Mouse (Mus musculus) megakaryocyte, embryonic 14.5 days (primary cell): ENCODE data around the gene Gpr143. TPM values are rescaled to one million over a fixed set of nuclear protein-coding genes. Genes with fewer than 3 reads are reported as not detected.

ENCODE experiments used
- H3K27me3 ChIP-seq: replicated peaks from 2 replicates; pipeline ENCODE3; 2012; ENCODE audit warnings: inconsistent platforms
- H3K36me3 ChIP-seq: replicated peaks from 2 replicates; pipeline ENCODE3; 2012; ENCODE audit warnings: low read length, inconsistent platforms, mixed read lengths
- H3K4me1 ChIP-seq: 2 replicates; pipeline ENCODE4 v1.6.1; 2012; ENCODE audit warnings: inconsistent platforms
- H3K4me3 ChIP-seq: replicated peaks from 2 replicates; pipeline ENCODE3; 2012; ENCODE audit warnings: moderate library complexity, mild to moderate bottlenecking, inconsistent platforms
- H3K9me3 ChIP-seq: 2 replicates; pipeline ENCODE4 v1.6.1; 2012; ENCODE audit warnings: inconsistent platforms
- FLI1 ChIP-seq: IDR thresholded peaks from 2 replicates; pipeline ENCODE4 v1.6.1; 2012; ENCODE audit warnings: low read length, inconsistent platforms, mixed read lengths
- GATA1 ChIP-seq: IDR thresholded peaks from 3 replicates; pipeline ENCODE4 v1.6.1; 2012; ENCODE audit warnings: mixed read lengths, low read length, inconsistent platforms, borderline replicate concordance
- polyA plus RNA-seq: library from polyadenylated mRNA; stranded (reverse); fragments of >175 nt; gene quantifications from 2 replicates; pipeline ENCODE4 v1.2.3, GENCODE M21; 2012; ENCODE audit warnings: low replicate concordance; ENCODE audit not compliant: insufficient read depth

The Gpr143 gene
- polyA plus RNA-seq: not detected in 2 replicates

GRCm38 (mm10) chrX:152781720-152782403 lies at the start of gene Gpr143:
Gpr143 (plus strand) TSS chrX:152781921.
- H3K4me3 ChIP-seq: peak within 1 kb of the TSS; percentile 42
- H3K9me3 ChIP-seq: no peaks in the 10 kb centered on the region
- H3K36me3 ChIP-seq: no peaks in the 10 kb centered on the region
- no peak for TF ChIP-seq FLI1
- no peak for TF ChIP-seq GATA1
- H3K4me1 ChIP-seq: no peaks in the 10 kb centered on the region; the same call in 1 of the 2 replicates
- peaks cover 19% of the 10 kb centered on the region for H3K27me3 ChIP-seq

GRCm38 (mm10) chrX:152735283-152735682 lies 46.4 kb upstream of the Gpr143 start:
- TF ChIP-seq FLI1 (no peak), GATA1 (no peak)
- Histone ChIP-seq H3K27me3 (peaks cover 14% of the 10 kb centered on the region), H3K4me3 (no peak overlapping the region), H3K9me3 (no peaks in the 10 kb centered on the region), H3K36me3 (no peaks in the 10 kb centered on the region), H3K4me1 (no peaks in the 10 kb centered on the region)

- H3K27me3 ChIP-seq: peaks cover 16% of the 10 kb centered on the region
- H3K9me3 ChIP-seq: no peaks in the 10 kb centered on the region
- H3K4me1 ChIP-seq: no peaks in the 10 kb centered on the region
- no peak for TF ChIP-seq GATA1
- TF ChIP-seq FLI1: no peak
- H3K36me3 ChIP-seq: no peaks in the 10 kb centered on the region
- no peak overlapping the region for H3K4me3 ChIP-seq
These were observed 43.5 kb upstream of the Gpr143 start for GRCm38 (mm10) chrX:152738191-152738590.

GRCm38 (mm10) chrX:152738759-152739368 lies 42.9 kb upstream of the Gpr143 start:
- H3K36me3 ChIP-seq: no peaks in the 10 kb centered on the region
- H3K9me3 ChIP-seq: no peaks in the 10 kb centered on the region
- H3K4me3 ChIP-seq: no peak overlapping the region
- H3K4me1 ChIP-seq: no peaks in the 10 kb centered on the region
- TF ChIP-seq FLI1: no peak
- TF ChIP-seq GATA1: no peak
- peaks cover 16% of the 10 kb centered on the region for H3K27me3 ChIP-seq

DNA sequence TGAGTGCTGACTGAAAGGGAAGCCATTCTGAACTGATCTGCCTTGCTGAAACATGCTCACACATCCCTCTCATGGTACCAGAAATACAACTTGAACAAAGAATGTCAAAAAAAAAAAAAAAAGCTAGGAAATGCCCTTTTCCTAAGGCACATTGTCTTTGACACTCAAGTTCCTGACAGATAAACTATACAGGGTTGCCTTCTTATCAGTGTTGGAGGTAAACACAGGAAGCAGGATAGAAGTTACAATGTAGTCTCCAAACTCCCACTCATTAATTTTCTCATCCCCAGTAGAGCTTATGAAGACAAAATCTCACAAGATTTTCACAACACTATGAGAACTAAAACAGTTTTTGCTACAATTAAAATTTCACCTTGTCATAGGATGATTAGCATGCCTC lies 38.1 kb upstream of the Gpr143 start:
- H3K9me3 ChIP-seq: no peaks in the 10 kb centered on the region
- TF ChIP-seq FLI1 (no peak), GATA1 (no peak)
- H3K36me3 ChIP-seq: no peaks in the 10 kb centered on the region
- peaks cover 12% of the 10 kb centered on the region for H3K27me3 ChIP-seq
- no peak overlapping the region for H3K4me3 ChIP-seq
- H3K4me1 ChIP-seq: no peaks in the 10 kb centered on the region

- H3K36me3 ChIP-seq: no peaks in the 10 kb centered on the region
- no peaks in the 10 kb centered on the region for H3K4me1 ChIP-seq
- no peak overlapping the region for H3K4me3 ChIP-seq
- H3K27me3 ChIP-seq: peaks cover 5% of the 10 kb centered on the region
- TF ChIP-seq GATA1 (no peak), FLI1 (no peak)
- no peaks in the 10 kb centered on the region for H3K9me3 ChIP-seq
These were observed 35.8 kb upstream of the Gpr143 start for GRCm38 (mm10) chrX:152745925-152746324.

DNA sequence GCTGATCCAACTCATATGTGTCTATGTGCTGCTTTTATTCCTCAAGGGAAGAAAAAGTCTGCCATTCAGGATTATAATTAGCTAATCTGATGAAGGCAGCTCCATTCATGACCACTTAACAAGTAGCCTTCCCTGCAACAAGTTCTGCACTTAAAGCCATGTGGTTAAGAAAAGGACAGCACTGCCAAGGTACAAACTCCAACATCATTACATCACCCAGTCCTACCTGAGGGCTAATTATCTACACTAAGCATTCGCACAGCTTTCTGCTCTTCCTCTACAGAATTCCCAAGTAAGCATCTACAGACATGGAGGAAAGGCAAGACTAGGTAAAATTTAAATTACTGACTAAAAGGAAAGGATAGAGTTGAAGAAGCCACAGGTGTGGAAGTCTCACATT lies 25.9 kb upstream of the Gpr143 start:
- Histone ChIP-seq H3K27me3 (peaks cover 2% of the 10 kb centered on the region), H3K4me1 (no peaks in the 10 kb centered on the region), H3K36me3 (no peaks in the 10 kb centered on the region), H3K9me3 (no peaks in the 10 kb centered on the region), H3K4me3 (no peak overlapping the region)
- TF ChIP-seq GATA1 (no peak), FLI1 (no peak)

- no peaks in the 10 kb centered on the region for H3K36me3 ChIP-seq
- H3K4me1 ChIP-seq: no peaks in the 10 kb centered on the region
- no peak overlapping the region for H3K4me3 ChIP-seq
- H3K9me3 ChIP-seq: no peaks in the 10 kb centered on the region
- peaks cover 2% of the 10 kb centered on the region for H3K27me3 ChIP-seq
- TF ChIP-seq FLI1 (no peak), GATA1 (no peak)
These were observed 25.4 kb upstream of the Gpr143 start for GRCm38 (mm10) chrX:152756293-152756692.

- H3K36me3 ChIP-seq: no peaks in the 10 kb centered on the region
- no peak overlapping the region for H3K4me3 ChIP-seq
- no peaks in the 10 kb centered on the region for H3K4me1 ChIP-seq
- no peak for TF ChIP-seq FLI1
- no peak for TF ChIP-seq GATA1
- peaks cover 5% of the 10 kb centered on the region for H3K27me3 ChIP-seq
- H3K9me3 ChIP-seq: no peaks in the 10 kb centered on the region
These were observed 19.3 kb upstream of the Gpr143 start for GRCm38 (mm10) chrX:152762437-152762836.

DNA sequence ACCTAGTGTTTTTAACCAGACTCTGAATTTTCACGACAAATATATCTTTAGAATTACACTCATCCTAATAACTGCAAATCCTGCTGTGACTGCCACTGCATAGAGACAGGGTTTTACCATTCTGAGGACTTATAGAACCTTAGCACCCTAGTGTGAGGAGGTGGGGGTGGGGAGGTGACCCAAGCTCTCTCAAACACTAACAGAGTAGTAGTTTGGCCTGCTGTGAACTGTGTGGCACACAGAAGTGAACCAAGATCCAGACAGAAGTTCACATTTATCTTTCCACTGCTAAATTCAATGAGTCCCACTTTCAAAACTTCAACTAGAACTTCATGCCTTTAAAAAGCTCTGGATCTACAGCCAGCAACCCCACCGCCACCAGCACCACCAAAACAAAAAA lies 18.9 kb upstream of the Gpr143 start:
- Histone ChIP-seq H3K36me3 (no peaks in the 10 kb centered on the region), H3K4me3 (no peak overlapping the region), H3K9me3 (no peaks in the 10 kb centered on the region), H3K4me1 (no peaks in the 10 kb centered on the region), H3K27me3 (peaks cover 7% of the 10 kb centered on the region)
- no peak for TF ChIP-seq FLI1
- TF ChIP-seq GATA1: no peak
